Mouse (Mus musculus) erythroblast, embryonic 14.5 days (primary cell): ENCODE results near the gene Ppp2r2d.

ENCODE experiments used
- GATA1 ChIP-seq: IDR thresholded peaks from 2 replicates; pipeline ENCODE4 v1.6.1; 2012; ENCODE audit warnings: low read length, inconsistent platforms, mixed read lengths
- TAL1 ChIP-seq: IDR thresholded peaks from 3 replicates; pipeline ENCODE4 v1.6.1; 2012; ENCODE audit warnings: low read length, inconsistent platforms, mixed read lengths

DNA sequence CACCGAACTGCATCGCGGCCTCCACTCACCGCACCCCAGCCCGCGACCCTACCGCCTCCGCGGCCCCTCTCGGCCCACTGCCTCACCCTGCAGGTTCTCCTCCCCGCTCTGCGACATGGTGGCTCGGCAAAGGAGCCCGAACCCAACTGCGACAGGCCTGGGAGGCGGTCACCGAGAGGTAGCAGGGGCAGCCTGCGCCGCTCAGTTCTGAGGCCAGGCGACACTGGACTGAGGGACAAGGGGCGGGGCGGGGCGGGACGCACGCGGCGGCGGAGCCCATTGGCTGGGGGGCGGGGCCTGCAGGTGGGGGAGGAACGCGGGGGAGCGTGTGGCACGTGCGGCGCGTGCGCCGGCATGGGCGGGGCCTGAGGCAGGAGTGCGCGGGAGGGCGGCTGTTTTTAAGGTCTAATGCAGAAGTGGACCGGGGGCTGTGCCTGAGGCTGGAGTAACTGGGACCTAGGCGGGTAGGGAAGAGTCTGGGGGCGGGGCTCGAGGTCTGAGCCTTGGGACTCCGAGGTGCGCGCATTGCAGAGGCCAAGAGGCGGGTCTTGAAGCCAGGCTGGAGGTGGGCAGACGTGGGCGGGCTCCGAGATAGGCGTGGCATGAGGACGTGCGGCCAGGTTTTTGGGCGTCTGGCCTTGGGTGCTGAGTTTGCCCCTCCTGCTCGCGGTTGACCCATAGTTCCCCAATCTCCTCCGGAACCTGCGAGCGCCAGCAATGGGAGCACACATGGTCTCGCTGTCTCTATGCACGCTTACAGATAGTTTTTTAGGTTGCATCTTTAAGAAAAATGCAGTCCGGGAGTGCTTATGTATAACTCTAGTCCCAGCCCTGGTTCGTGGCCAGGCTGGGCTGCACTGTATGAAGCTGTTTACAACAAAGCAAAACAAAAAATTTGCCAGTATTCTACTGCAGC lies 63.7 kb downstream of the Ppp2r2d start, which contains the start of gene Bnip3:
- TF ChIP-seq TAL1 (no peak), GATA1 (no peak)
